ENCODE assay signal across 24 mouse cellular contexts in genomic region chr13:38122321-38122720, GRCm38 (mm10). TPM values are rescaled to one million over a fixed set of nuclear protein-coding genes. Genes with fewer than 3 reads are reported as not detected.
DNase-seq lines count a peak whose midpoint lies in the region; ATAC-seq and TF ChIP-seq lines count a peak whose summit lies in the region.
"Had no signal": no experiment of that assay in that cellular context is flagged by ENCODE, and none has a peak within 500 bp of the region (broad histone marks: within the 10 kb centered on the region; RNA-seq: fewer than 3 reads in every experiment).

No protein-coding gene starts in this region.

- H3K27ac ChIP-seq in liver, adult 2 months (replicated peaks; ENCODE audit: insufficient read depth, low read depth, low read length), result no peak overlapping the region
- no peak overlapping the region for H3K27ac ChIP-seq in lung, postnatal 0 days (ENCODE audit: low read length)
- H3K27ac ChIP-seq: embryonic facial prominence, embryonic 10.5 days; embryonic facial prominence, embryonic 12.5 days; forebrain, embryonic 10.5 days; forebrain, embryonic 12.5 days had no signal

- no peaks in the 10 kb centered on the region for H3K79me2 ChIP-seq in liver, adult 2 months (ENCODE audit: control insufficient read depth, insufficient read depth, low read length)

- TF ChIP-seq POLR2A in liver, adult 2 months (IDR thresholded peaks at IDR 0.05; ENCODE audit: extremely low read depth, insufficient read depth, low read length), result no peak

- ATAC-seq in lung, postnatal 0 days, result no peak
- ATAC-seq: forebrain, embryonic 14.5 days; forebrain, embryonic 16.5 days had no signal

- H3K4me3 ChIP-seq in liver, adult 2 months (ENCODE audit: insufficient read depth, low read depth, low read length), result no peak overlapping the region
- no peak overlapping the region for H3K4me3 ChIP-seq in lung, postnatal 0 days (ENCODE audit: low read depth, low read length)
- H3K4me3 ChIP-seq: embryonic facial prominence, embryonic 10.5 days; embryonic facial prominence, embryonic 12.5 days; forebrain, embryonic 10.5 days; forebrain, embryonic 12.5 days had no signal

- no peaks in the 10 kb centered on the region; the same call in 1 of the 2 replicates for H3K4me1 ChIP-seq in liver, adult 2 months (ENCODE audit: control insufficient read depth, insufficient read depth, low read length)
- H3K4me1 ChIP-seq in lung, postnatal 0 days (ENCODE audit: insufficient read depth, low read depth, low read length), result no peaks in the 10 kb centered on the region
- H3K4me1 ChIP-seq: embryonic facial prominence, embryonic 10.5 days; embryonic facial prominence, embryonic 12.5 days; forebrain, embryonic 10.5 days; forebrain, embryonic 12.5 days had no signal

- WGBS in liver, adult 2 months, result 36% methylated on average over 9 of the region's 9 CpGs
- 43% methylated on average over 9 of the region's 9 CpGs for WGBS in lung, postnatal 0 days

- H3K9me3 ChIP-seq in lung, postnatal 0 days (ENCODE audit: low read length), result no peaks in the 10 kb centered on the region
- H3K9me3 ChIP-seq: embryonic facial prominence, embryonic 10.5 days; embryonic facial prominence, embryonic 12.5 days; forebrain, embryonic 10.5 days; forebrain, embryonic 12.5 days had no signal

- no peak overlapping the region for H3K9ac ChIP-seq in liver, adult 2 months (ENCODE audit: low read depth, low read length)
- H3K9ac ChIP-seq in lung, postnatal 0 days (replicated peaks; ENCODE audit: low read depth), result no peak overlapping the region
- H3K9ac ChIP-seq: embryonic facial prominence, embryonic 12.5 days; forebrain, embryonic 12.5 days had no signal

- peak; percentile 75 for DNase-seq in liver, adult 2 months (ENCODE audit: extremely low read depth, low read depth, low spot score)
- DNase-seq in liver (no peak), adipocyte (ENCODE audit: low spot score) (peak; percentile 42)
- peak; percentile 73 for DNase-seq in lung, postnatal 0 days (ENCODE audit: low spot score)
- DNase-seq in lung, adult 18-20 months, result no peak
- DNase-seq in fat pad, adult 2 months (ENCODE audit: extremely low read depth, low read depth, low spot score), result peak; percentile 85
- DNase-seq in spleen, adult 18-20 months, result no peak
- DNase-seq in kidney, adult 9 months, result no peak
- DNase-seq: adrenal gland, adult 8-10 months; adrenal gland, postnatal 14 days; adrenal gland, postnatal 36 days; cerebellum, adult 11-12 months; cerebellum, adult 2 months; cerebellum, adult 9-10 months; cerebellum, postnatal 10 days; cerebellum, postnatal 25 days had no signal

- H3K4me2 ChIP-seq in lung, postnatal 0 days (replicated peaks; ENCODE audit: low read depth, low read length), result no peak overlapping the region
- H3K4me2 ChIP-seq: embryonic facial prominence, embryonic 12.5 days; forebrain, embryonic 12.5 days had no signal

- no peak for TF ChIP-seq EP300 in lung, postnatal 0 days (IDR thresholded peaks at IDR 0.05)

- no peaks in the 10 kb centered on the region for H3K27me3 ChIP-seq in liver, adult 2 months (ENCODE audit: control insufficient read depth, insufficient read depth, low read length)
- H3K27me3 ChIP-seq in lung, postnatal 0 days (replicated peaks; ENCODE audit: insufficient read depth, low read length), result no peaks in the 10 kb centered on the region
- H3K27me3 ChIP-seq: embryonic facial prominence, embryonic 12.5 days; forebrain, embryonic 12.5 days had no signal

- TF ChIP-seq CTCF in liver, adult 2 months (IDR thresholded peaks at IDR 0.05; ENCODE audit: low read depth, low read length), result no peak
- TF ChIP-seq CTCF in lung, postnatal 0 days (IDR thresholded peaks at IDR 0.05), result no peak

- no peaks in the 10 kb centered on the region for H3K36me3 ChIP-seq in liver, adult 2 months (ENCODE audit: control insufficient read depth, insufficient read depth, low read length)
- no peaks in the 10 kb centered on the region for H3K36me3 ChIP-seq in lung, postnatal 0 days (ENCODE audit: insufficient read depth, low read length)
- H3K36me3 ChIP-seq: embryonic facial prominence, embryonic 10.5 days; embryonic facial prominence, embryonic 12.5 days; forebrain, embryonic 10.5 days; forebrain, embryonic 12.5 days had no signal

RNA-seq across cellular contexts. Expression of gene Dsp, which starts 28.8 kb away (rescaled TPM):
- 20.1 and 23.9 TPM in 2 replicates for total RNA-seq in liver, adult 2 months (2014; rRNA removed)
- 5.8 and 7.0 TPM in 2 replicates for polyA plus RNA-seq in liver, adult 2 months (2012; rRNA removed)
- 5.5 and 7.0 TPM in 2 replicates for polyA plus RNA-seq in lung, postnatal 0 days (2015; fragmentation: Nextera tagmentation; extraction: Ambion mirVana)
- total RNA-seq: MEL had no signal
- polyA plus RNA-seq: C2C12 had no signal

Comparison
In these comparisons a context has a peak if more than half of its experiments do, and no peak if none do; other contexts are left out.
1. DNase-seq: peak in liver, adult 2 months (single experiment), lung, postnatal 0 days (single experiment), adipocyte (single experiment) and fat pad, adult 2 months (single experiment); none in liver (single experiment), lung, adult 18-20 months (0 of 2), spleen, adult 18-20 months (0 of 2) and kidney, adult 9 months (single experiment).